8 mouse cellular contexts compared by ENCODE assay signal in genomic region chr6:29023206-29023967, GRCm38 (mm10). TPM values are rescaled to one million over a fixed set of nuclear protein-coding genes. Genes with fewer than 3 reads are reported as not detected.
DNase-seq lines count a peak whose midpoint lies in the region; ATAC-seq and TF ChIP-seq lines count a peak whose summit lies in the region.

No protein-coding gene starts in this region.

- H3K27ac ChIP-seq in cerebellum, adult 2 months (ENCODE audit: insufficient read depth, low read length): no peak overlapping the region
- H3K27ac ChIP-seq in forebrain, postnatal 0 days (ENCODE audit: low read depth, low read length): no peak overlapping the region
- no peak overlapping the region for H3K27ac ChIP-seq in midbrain, embryonic 13.5 days
- no peak overlapping the region for H3K27ac ChIP-seq in stomach, embryonic 15.5 days

- intact Hi-C loops in left cerebral cortex, postnatal 14 days (cut with DNase I): loop anchor here (5.0 kb wide), 1 partner anchor 186 kb away; no protein-coding TSS in a partner anchor

- H3K4me3 ChIP-seq in cerebellum, adult 2 months (replicated peaks; ENCODE audit: insufficient read depth, low read depth, low read length): no peak overlapping the region
- no peak overlapping the region for H3K4me3 ChIP-seq in forebrain, postnatal 0 days (ENCODE audit: low read depth, low read length)
- no peak overlapping the region for H3K4me3 ChIP-seq in midbrain, embryonic 13.5 days (replicated peaks)
- no peak overlapping the region for H3K4me3 ChIP-seq in stomach, embryonic 15.5 days (replicated peaks)

- H3K9me3 ChIP-seq in forebrain, postnatal 0 days (ENCODE audit: low read length): no peaks in the 10 kb centered on the region
- no peaks in the 10 kb centered on the region for H3K9me3 ChIP-seq in midbrain, embryonic 13.5 days
- no peaks in the 10 kb centered on the region for H3K9me3 ChIP-seq in stomach, embryonic 15.5 days

- WGBS in cerebellum, adult 2 months: 43% methylated on average over 18 of the region's 18 CpGs
- 37% methylated on average over 18 of the region's 18 CpGs for WGBS in forebrain, postnatal 0 days
- 31% methylated on average over 18 of the region's 18 CpGs for WGBS in midbrain, embryonic 13.5 days
- WGBS in stomach, embryonic 15.5 days: 38% methylated on average over 18 of the region's 18 CpGs

- no peaks in the 10 kb centered on the region for H3K27me3 ChIP-seq in cerebellum, adult 2 months (ENCODE audit: control insufficient read depth, insufficient read depth, low read length)
- peaks cover 9% of the 10 kb centered on the region for H3K27me3 ChIP-seq in forebrain, postnatal 0 days (ENCODE audit: insufficient read depth, low read length)
- peaks cover 33% of the 10 kb centered on the region for H3K27me3 ChIP-seq in midbrain, embryonic 13.5 days
- no peaks in the 10 kb centered on the region; the same call in 1 of the 2 replicates for H3K27me3 ChIP-seq in stomach, embryonic 15.5 days (replicated peaks)

- peak; percentile 63; the same call in 1 of the 2 replicates for TF ChIP-seq CTCF in cerebellum, adult 2 months (IDR thresholded peaks at IDR 0.05; ENCODE audit: borderline replicate concordance, insufficient read depth, low read depth, low read length)
- peak; percentile 84 for TF ChIP-seq CTCF in forebrain, postnatal 0 days (IDR thresholded peaks at IDR 0.05; ENCODE audit: low read depth)

- peak; percentile 43 for DNase-seq in urinary bladder, postnatal 14 days (ENCODE audit: low spot score)
- no peak for DNase-seq in urinary bladder, adult 2 months (ENCODE audit: low spot score)
- peak; percentile 61 to 73 for DNase-seq in cerebellum, adult 2 months
- peak; percentile 84 for DNase-seq in forebrain, postnatal 0 days
- DNase-seq in left cerebral cortex, postnatal 14 days (ENCODE audit: low spot score in 2 of 2): peak; percentile 69 to 72

- no peaks in the 10 kb centered on the region for H3K36me3 ChIP-seq in forebrain, postnatal 0 days (ENCODE audit: insufficient read depth)
- H3K36me3 ChIP-seq in midbrain, embryonic 13.5 days: no peaks in the 10 kb centered on the region
- H3K36me3 ChIP-seq in stomach, embryonic 15.5 days: no peaks in the 10 kb centered on the region

- ATAC-seq in forebrain, postnatal 0 days: peak; percentile 44
- peak; percentile 45 for ATAC-seq in inflammation-experienced regulatory T-cells, adult 6 months
- peak; percentile 57 for ATAC-seq in midbrain, embryonic 13.5 days
- ATAC-seq in stomach, embryonic 15.5 days (ENCODE audit: insufficient read depth, low FRiP score, low read depth): no peak

- H3K4me1 ChIP-seq in cerebellum, adult 2 months (ENCODE audit: control insufficient read depth, insufficient read depth, low read length): peaks cover 24% of the 10 kb centered on the region
- peaks cover 7% of the 10 kb centered on the region; the same call in 1 of the 2 replicates for H3K4me1 ChIP-seq in forebrain, postnatal 0 days (ENCODE audit: insufficient read depth)
- H3K4me1 ChIP-seq in midbrain, embryonic 13.5 days (replicated peaks): peaks cover 14% of the 10 kb centered on the region; the same call in 1 of the 2 replicates
- peaks cover 3% of the 10 kb centered on the region for H3K4me1 ChIP-seq in stomach, embryonic 15.5 days

- peak overlapping the region; percentile 40 for H3K4me2 ChIP-seq in forebrain, postnatal 0 days (ENCODE audit: low read depth)
- H3K4me2 ChIP-seq in midbrain, embryonic 13.5 days (replicated peaks): peak overlapping the region; percentile 40
- H3K4me2 ChIP-seq in stomach, embryonic 15.5 days: peak overlapping the region; percentile 43

- TF ChIP-seq POLR2A in cerebellum, adult 2 months (IDR thresholded peaks at IDR 0.05; ENCODE audit: borderline replicate concordance, insufficient read depth, low read length): no peak

- no peak overlapping the region for H3K9ac ChIP-seq in forebrain, postnatal 0 days
- H3K9ac ChIP-seq in midbrain, embryonic 13.5 days (replicated peaks): 0 out of 2 replicates have a peak overlapping the region, but pooled peaks have one; percentile 15
- no peak overlapping the region for H3K9ac ChIP-seq in stomach, embryonic 15.5 days

RNA-seq across cellular contexts. Expression of gene Lep, which starts 36.6 kb away (rescaled TPM):
- polyA plus RNA-seq in urinary bladder, adult 2 months (2012; rRNA removed): 1.4 and 4.8 TPM in 2 replicates
- not detected in 2 replicates for polyA plus RNA-seq in cerebellum, adult 2 months (2012; rRNA removed)
- total RNA-seq in forebrain, postnatal 0 days (2014; rRNA removed): not detected in 2 replicates
- not detected in 2 replicates for polyA plus RNA-seq in forebrain, postnatal 0 days (2015; fragmentation: Nextera tagmentation; extraction: Ambion mirVana)
- polyA plus RNA-seq in inflammation-experienced regulatory T-cells, adult 6 months (2017; shearing (Covaris generic)): not detected
- total RNA-seq in left cerebral cortex, postnatal 14 days (2021): not detected
- not detected in 2 replicates for polyA plus RNA-seq in midbrain, embryonic 13.5 days (2015; fragmentation: Nextera tagmentation; extraction: Ambion mirVana)
- not detected in 2 replicates for polyA plus RNA-seq in stomach, embryonic 15.5 days (2015; fragmentation: Nextera tagmentation; extraction: Ambion mirVana)
